Mouse (Mus musculus) limb, embryonic 12.5 days (tissue): ENCODE results near the gene Ces1d. TPM values are rescaled to one million over a fixed set of nuclear protein-coding genes. Genes with fewer than 3 reads are reported as not detected.
"Not testable (repeated sequence)": the region's sequence is repeated elsewhere in the genome, so short reads cannot be mapped to it uniquely, and the experiment has no call there.

Source experiments
- ATAC-seq: fragments of 200-750 bp; cut with Nextera tagmentation; 2 replicates; pipeline ENCODE4 v1.8.0; 2017; ENCODE audit warnings: low read depth, moderate TSS enrichment; ENCODE audit not compliant: insufficient number of reproducible peaks, insufficient read depth, low FRiP score, low TSS enrichment
- H3K27ac ChIP-seq: fragments of 300-500 bp; sonication (generic); 2 replicates; pipeline ENCODE4 v1.5.1; 2016; ENCODE audit warnings: mild to moderate bottlenecking, moderate library complexity
- H3K27me3 ChIP-seq: fragments of 300-500 bp; sonication (generic); 2 replicates; pipeline ENCODE4 v1.6.1; 2016; ENCODE audit warnings: mild to moderate bottlenecking, moderate library complexity
- H3K36me3 ChIP-seq: fragments of 300-500 bp; sonication (generic); 2 replicates; pipeline ENCODE4 v1.6.1; 2016; ENCODE audit warnings: mild to moderate bottlenecking, moderate library complexity
- H3K4me1 ChIP-seq: fragments of 300-500 bp; sonication (generic); replicated peaks from 2 replicates; pipeline ENCODE4 v1.6.1; 2016
- H3K4me2 ChIP-seq: fragments of 300-500 bp; sonication (generic); 2 replicates; pipeline ENCODE4 v1.6.1; 2016; ENCODE audit warnings: mild to moderate bottlenecking, moderate library complexity
- H3K4me3 ChIP-seq: fragments of 300-500 bp; sonication (generic); replicated peaks from 2 replicates; pipeline ENCODE4 v1.5.1; 2016; ENCODE audit warnings: mild to moderate bottlenecking
- H3K9ac ChIP-seq: fragments of 300-500 bp; sonication (generic); replicated peaks from 2 replicates; pipeline ENCODE4 v1.6.1; 2016; ENCODE audit warnings: mild to moderate bottlenecking, moderate library complexity
- H3K9me3 ChIP-seq: fragments of 300-500 bp; sonication (generic); 2 replicates; pipeline ENCODE4 v1.6.1; 2016; ENCODE audit warnings: mild to moderate bottlenecking, moderate library complexity
- WGBS: fragments of 180-500 bp; shearing (Covaris S2); methylation state at CpG from one replicate; pipeline ENCODE4 v1.1.7; 2016; 5-methylcytosine and 5-hydroxymethylcytosine counted together
- polyA plus RNA-seq: library from polyadenylated mRNA; unstranded; fragments of >200 nt; fragmentation: Nextera tagmentation; extraction: Ambion mirVana; gene quantifications from 2 replicates; pipeline ENCODE4 v1.2.1, GENCODE M21; 2016

Gene Ces1d
- 0.14 TPM in 1 of 2 replicates, not detected in the other for polyA plus RNA-seq

GRCm38 (mm10) chr8:93197685-93198525 is at the start of gene Ces1d:
Ces1d (minus strand) TSS chr8:93197838.
- ATAC-seq, result no peak
- 84% methylated on average over 8 of the region's 8 CpGs for WGBS

DNA sequence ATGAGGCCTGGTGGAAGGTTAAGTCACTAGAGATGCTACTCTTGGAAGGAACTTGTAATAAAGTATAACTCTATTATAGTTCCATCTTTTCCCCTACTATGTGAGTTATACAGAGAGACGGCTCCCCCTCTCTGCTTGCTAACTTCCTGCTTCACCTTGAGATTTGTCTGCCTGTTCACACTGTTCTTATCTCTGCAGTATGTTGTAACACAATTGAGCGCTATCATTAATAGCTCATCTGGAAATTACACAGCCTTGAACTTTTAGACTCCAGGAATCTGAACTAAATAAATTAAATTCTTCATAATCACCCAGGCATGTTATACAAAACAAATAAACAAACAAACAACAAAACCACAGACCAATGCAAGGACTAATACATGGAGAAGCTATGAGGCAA is 48.4 kb upstream of the Ces1d start:
- H3K4me3 ChIP-seq, result no peak overlapping the region
- ATAC-seq, result no peak
- WGBS, result 90% methylated on average over 2 of the region's 2 CpGs
- H3K9ac ChIP-seq, result no peak overlapping the region
- no peak overlapping the region for H3K27ac ChIP-seq
- H3K4me2 ChIP-seq, result no peak overlapping the region
- H3K4me1 ChIP-seq, result no peaks in the 10 kb centered on the region
- H3K27me3 ChIP-seq, result no peaks in the 10 kb centered on the region
- no peaks in the 10 kb centered on the region for H3K36me3 ChIP-seq
- H3K9me3 ChIP-seq, result no peaks in the 10 kb centered on the region

More at GRCm38 (mm10) chr8:93197685-93198525, at the start of gene Ces1d:
- H3K4me3 ChIP-seq, result no peak within 1 kb of the TSS
- no peak within 1 kb of the TSS for H3K27ac ChIP-seq
- H3K4me1 ChIP-seq, result no peaks in the 10 kb centered on the region
- no peaks in the 10 kb centered on the region for H3K36me3 ChIP-seq
- no peak within 1 kb of the TSS for H3K9ac ChIP-seq
- no peaks in the 10 kb centered on the region for H3K9me3 ChIP-seq
- no peak within 1 kb of the TSS for H3K4me2 ChIP-seq
- no peaks in the 10 kb centered on the region for H3K27me3 ChIP-seq

DNA sequence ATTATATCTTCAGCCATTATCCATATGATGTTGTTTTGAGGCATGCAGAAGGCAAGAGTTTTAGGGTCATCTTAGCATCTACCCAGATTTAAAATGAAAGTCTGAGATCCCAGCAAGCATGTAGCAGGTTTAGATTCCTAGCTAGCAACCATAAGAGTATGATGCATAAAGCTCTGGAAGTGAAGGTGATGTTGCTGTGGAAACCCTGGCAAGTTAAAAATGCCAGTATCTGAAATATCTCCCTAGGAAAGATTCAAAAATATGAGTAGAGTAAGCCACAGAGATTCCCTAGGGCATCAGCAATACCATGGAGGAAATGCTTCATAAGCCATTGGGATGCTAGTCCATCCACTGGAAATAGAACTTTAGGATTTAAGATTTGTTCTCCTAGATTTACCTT is 42.2 kb upstream of the Ces1d start:
- no peak overlapping the region for H3K4me2 ChIP-seq
- no peaks in the 10 kb centered on the region for H3K9me3 ChIP-seq
- H3K27ac ChIP-seq, result no peak overlapping the region
- no peaks in the 10 kb centered on the region for H3K27me3 ChIP-seq
- no peaks in the 10 kb centered on the region for H3K4me1 ChIP-seq
- ATAC-seq, result no peak
- H3K4me3 ChIP-seq, result no peak overlapping the region
- no peaks in the 10 kb centered on the region for H3K36me3 ChIP-seq
- no peak overlapping the region for H3K9ac ChIP-seq

DNA sequence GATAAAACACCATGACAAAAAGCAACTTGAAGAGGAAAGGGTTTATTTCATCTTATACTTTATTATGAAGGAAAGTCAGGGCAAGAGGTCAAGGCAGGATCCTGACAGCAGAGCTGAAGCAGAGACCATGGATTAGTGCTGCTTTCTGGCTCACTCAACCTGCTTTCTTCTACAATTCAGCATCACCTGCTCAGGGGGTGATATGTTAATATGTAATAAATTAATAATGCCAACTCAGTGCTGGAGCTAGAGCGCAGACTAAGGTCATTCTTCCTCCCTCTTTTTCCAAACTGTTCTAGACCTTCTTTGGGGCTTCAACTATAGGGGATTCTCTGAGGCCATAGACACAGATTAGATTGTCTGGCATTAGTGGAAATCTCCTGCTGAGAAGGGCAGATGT is 38.0 kb upstream of the Ces1d start:
- H3K27ac ChIP-seq, result no peak overlapping the region
- H3K9me3 ChIP-seq, result no peaks in the 10 kb centered on the region
- no peaks in the 10 kb centered on the region for H3K4me1 ChIP-seq
- no peaks in the 10 kb centered on the region for H3K36me3 ChIP-seq
- 91% methylated on average over 1 of the region's 1 CpGs for WGBS
- no peak overlapping the region for H3K4me2 ChIP-seq
- no peak overlapping the region for H3K9ac ChIP-seq
- no peak for ATAC-seq
- H3K27me3 ChIP-seq, result no peaks in the 10 kb centered on the region
- H3K4me3 ChIP-seq, result no peak overlapping the region

DNA sequence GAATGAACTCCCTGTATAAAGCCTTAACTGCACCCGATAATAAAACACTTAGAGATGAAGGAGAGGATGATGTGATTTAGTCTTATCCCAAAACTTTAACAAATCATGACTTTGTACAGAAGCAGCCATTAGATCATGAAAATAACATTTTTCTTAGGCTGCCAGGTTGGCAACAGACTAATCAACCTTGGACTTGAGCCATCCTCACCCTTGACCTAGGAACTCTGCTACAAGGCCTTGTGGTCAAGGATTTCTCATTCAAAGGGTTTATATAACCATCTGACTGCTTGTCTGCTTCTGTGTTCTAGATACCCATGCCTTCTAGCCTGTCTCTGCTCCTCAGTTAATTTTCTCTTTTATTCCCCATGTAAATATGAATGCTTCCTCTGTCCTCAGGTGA is 37.1 kb upstream of the Ces1d start:
- no peaks in the 10 kb centered on the region for H3K9me3 ChIP-seq
- H3K4me2 ChIP-seq, result no peak overlapping the region
- no peak overlapping the region for H3K4me3 ChIP-seq
- H3K27ac ChIP-seq, result no peak overlapping the region
- ATAC-seq, result no peak
- H3K4me1 ChIP-seq, result no peaks in the 10 kb centered on the region
- WGBS, result 91% methylated on average over 1 of the region's 1 CpGs
- no peak overlapping the region for H3K9ac ChIP-seq
- no peaks in the 10 kb centered on the region for H3K27me3 ChIP-seq
- H3K36me3 ChIP-seq, result no peaks in the 10 kb centered on the region

- Histone ChIP-seq H3K4me2 (no peak overlapping the region), H3K9ac (no peak overlapping the region), H3K27ac (no peak overlapping the region), H3K4me1 (no peaks in the 10 kb centered on the region), H3K9me3 (no peaks in the 10 kb centered on the region), H3K36me3 (no peaks in the 10 kb centered on the region), H3K27me3 (no peaks in the 10 kb centered on the region), H3K4me3 (no peak overlapping the region)
- WGBS, result 88% methylated on average over 6 of the region's 6 CpGs
- ATAC-seq, result no peak
These were observed 36.4 kb upstream of the Ces1d start for GRCm38 (mm10) chr8:93234068-93234467.

DNA sequence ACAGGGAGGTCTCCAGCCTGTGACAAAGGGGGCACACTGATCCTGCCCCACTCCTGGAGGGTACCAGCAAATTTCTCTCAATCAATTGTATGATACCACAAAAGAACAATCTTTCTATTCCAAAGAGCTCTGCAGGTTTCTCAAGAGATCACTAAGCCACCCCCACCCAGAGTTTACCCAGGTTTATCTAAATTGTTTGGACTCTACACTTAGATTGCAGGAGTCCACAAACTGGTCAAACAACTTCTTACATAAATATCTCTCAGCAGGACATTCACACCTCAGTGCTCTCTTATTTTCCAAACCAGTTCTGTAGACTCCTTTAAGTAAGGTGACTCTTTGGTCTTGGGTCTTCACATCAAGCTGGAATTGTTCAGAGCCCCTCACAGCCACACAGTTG is 31.8 kb upstream of the Ces1d start, which contains the start of gene Ces1e:
Ces1e (minus strand) TSS at position 174 of the 400 bp plus-strand sequence.
- ATAC-seq, result no peak

DNA sequence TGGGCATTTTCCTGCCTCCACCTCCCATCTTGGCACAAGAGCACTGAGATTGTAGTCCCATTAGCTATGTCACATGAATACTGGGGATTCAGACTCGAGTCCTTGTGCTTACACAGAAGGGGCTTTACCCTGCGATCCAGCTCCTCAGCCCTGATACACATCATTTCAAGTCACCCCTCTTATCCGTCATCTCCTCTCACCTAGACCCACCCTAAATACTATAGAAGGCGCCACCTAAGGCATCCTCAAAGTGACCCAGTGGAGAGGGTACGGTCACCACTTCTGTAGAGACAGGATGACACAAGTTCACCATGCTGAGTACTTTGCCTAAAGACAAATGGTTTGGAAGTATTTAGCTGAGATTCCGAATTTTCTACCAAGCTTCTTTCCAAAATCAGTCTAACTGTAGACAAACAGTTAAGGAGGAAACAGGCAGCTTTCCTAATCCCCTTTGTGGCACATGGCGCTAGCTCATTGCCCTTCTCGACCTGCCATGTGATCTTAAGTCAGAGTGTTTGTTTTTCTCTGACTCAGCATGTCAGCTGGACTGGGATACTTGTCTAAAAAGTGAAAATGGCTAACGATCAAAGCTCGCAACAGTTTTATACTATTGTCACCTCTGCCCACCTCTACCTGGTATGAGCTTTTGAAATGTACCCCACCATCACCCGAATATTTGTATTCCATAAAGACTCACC is 31.2 kb upstream of the Ces1d start:
- Histone ChIP-seq H3K4me1 (no peaks in the 10 kb centered on the region), H3K27ac (no peak overlapping the region), H3K9me3 (no peaks in the 10 kb centered on the region), H3K9ac (no peak overlapping the region), H3K4me2 (no peak overlapping the region), H3K36me3 (no peaks in the 10 kb centered on the region), H3K4me3 (no peak overlapping the region), H3K27me3 (no peaks in the 10 kb centered on the region)
- 72% methylated on average over 11 of the region's 11 CpGs for WGBS
- ATAC-seq, result no peak

More for the DNA sequence above, 31.8 kb upstream of the Ces1d start, which contains the start of gene Ces1e:
- H3K9me3 ChIP-seq, result no peaks in the 10 kb centered on the region
- no peak within 1 kb of the TSS for H3K27ac ChIP-seq
- no peak within 1 kb of the TSS for H3K4me3 ChIP-seq
- H3K4me2 ChIP-seq, result no peak within 1 kb of the TSS
- no peaks in the 10 kb centered on the region for H3K27me3 ChIP-seq
- no peaks in the 10 kb centered on the region for H3K4me1 ChIP-seq
- no peak within 1 kb of the TSS for H3K9ac ChIP-seq
- no peaks in the 10 kb centered on the region for H3K36me3 ChIP-seq

- H3K9ac ChIP-seq, H3K4me1 ChIP-seq, H3K27me3 ChIP-seq, H3K4me3 ChIP-seq, ATAC-seq, H3K27ac ChIP-seq, H3K9me3 ChIP-seq, H3K4me2 ChIP-seq, H3K36me3 ChIP-seq: not testable (repeated sequence)
- 97% methylated on average over 1 of the region's 1 CpGs for WGBS
These were observed 28.8 kb upstream of the Ces1d start for GRCm38 (mm10) chr8:93226471-93226870.

DNA sequence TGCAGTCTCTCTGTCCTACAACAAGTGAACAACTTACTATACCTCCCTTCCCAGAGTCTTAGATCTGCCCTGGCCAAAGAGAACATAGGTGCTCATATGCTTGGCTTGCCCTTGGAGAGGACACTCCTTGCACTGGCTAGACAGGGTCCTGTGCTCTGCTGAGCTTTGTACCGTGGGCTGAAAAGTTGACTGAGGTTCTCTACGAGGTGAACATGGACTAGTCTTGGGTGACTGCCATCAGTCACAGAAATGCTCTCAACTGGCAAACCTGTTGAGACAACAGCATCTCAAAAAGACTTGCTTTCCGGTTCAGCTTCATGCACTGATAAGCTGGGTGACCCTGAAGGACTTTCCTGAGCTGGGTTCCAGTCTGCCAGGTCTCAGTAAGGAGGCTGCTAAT is 24.3 kb upstream of the Ces1d start:
- Histone ChIP-seq H3K4me2 (no peak overlapping the region), H3K4me1 (no peaks in the 10 kb centered on the region), H3K4me3 (no peak overlapping the region), H3K9ac (no peak overlapping the region), H3K27ac (no peak overlapping the region), H3K9me3 (no peaks in the 10 kb centered on the region), H3K27me3 (no peaks in the 10 kb centered on the region), H3K36me3 (no peaks in the 10 kb centered on the region)
- 93% methylated on average over 3 of the region's 3 CpGs for WGBS
- no peak for ATAC-seq

DNA sequence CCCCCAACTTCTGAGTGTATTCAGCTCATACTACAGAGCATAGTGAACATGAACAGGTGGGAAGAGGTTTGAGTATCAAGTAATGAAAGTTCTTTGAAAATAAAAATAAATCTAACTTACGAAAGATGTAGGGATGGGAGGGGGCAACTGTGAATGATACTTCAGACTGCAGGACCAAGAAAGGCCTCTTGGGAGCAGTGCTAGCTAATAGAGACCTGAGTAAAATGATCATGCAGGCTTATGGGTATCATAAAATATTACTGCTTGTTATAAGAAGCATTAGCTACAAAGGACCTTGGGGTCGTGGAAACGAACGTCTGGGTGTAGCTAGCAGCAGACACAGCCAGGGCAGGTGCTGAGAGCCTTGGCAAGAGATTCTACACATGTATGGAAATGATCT is 20.2 kb upstream of the Ces1d start:
- ATAC-seq, result no peak
- Histone ChIP-seq H3K27me3 (no peaks in the 10 kb centered on the region), H3K4me3 (no peak overlapping the region), H3K9ac (no peak overlapping the region), H3K36me3 (no peaks in the 10 kb centered on the region), H3K9me3 (no peaks in the 10 kb centered on the region), H3K27ac (no peak overlapping the region), H3K4me1 (no peaks in the 10 kb centered on the region), H3K4me2 (no peak overlapping the region)
- 32% methylated on average over 4 of the region's 4 CpGs for WGBS
